Mouse (Mus musculus): Measurements from ENCODE around the gene Taf1b. TPM values are rescaled to one million over a fixed set of nuclear protein-coding genes. Genes with fewer than 3 reads are reported as not detected.

Gene Taf1b
- total and polyA plus RNA-seq, 3 experiments: 26.6 to 49.6 (median 34.5) TPM

- Histone ChIP-seq H3K9ac (ENCODE audit: insufficient read depth, low read depth) (no peak overlapping the region), H3K79me2 (replicated peaks; ENCODE audit: control insufficient read depth, extremely low read depth, insufficient read depth, poor library complexity, severe bottlenecking) (no peaks in the 10 kb centered on the region), H3K27me3 (replicated peaks) (no peaks in the 10 kb centered on the region), H3K27ac (ENCODE audit: insufficient read depth, low read depth) (no peak overlapping the region), H3K9me3 (replicated peaks; ENCODE audit: low read length) (no peaks in the 10 kb centered on the region), H3K36me3 (replicated peaks in 1 of 2; ENCODE audit: control insufficient read depth in 1 of 2, insufficient read depth in 1 of 2, low read length in 1 of 2) (peaks cover 9 to 24% of the 10 kb centered on the region in 2 experiments), H3K4me3 (replicated peaks in 1 of 3; ENCODE audit: low read depth in 2 of 3, low read length in 2 of 3, poor library complexity in 1 of 3) (no peak overlapping the region), H3K4me1 (ENCODE audit: control insufficient read depth in 1 of 2, insufficient read depth in 2 of 2) (peaks cover 0 to 4% of the 10 kb centered on the region in 2 experiments; a peak in 1 of 4 replicates), H3K4me2 (ENCODE audit: insufficient read depth, low read depth, poor library complexity, severe bottlenecking) (no peak overlapping the region)
- DNase-seq (ENCODE audit: extremely low read depth): no peak
- in situ Hi-C loops (cut with MboI; ENCODE audit: low pct_ligation_motif_present, low pct_unique_long_range_greater_than_20kb, low sequenced_read_pairs): loop anchor here (5.0 to 25.0 kb wide), 3 partner anchors 97 to 362 kb away; partner anchors contain the start of gene Kidins220
- dilution Hi-C loops (cut with MboI; ENCODE audit: extremely low pct_ligation_motif_present, extremely low pct_unique_long_range_greater_than_20kb, low sequenced_read_pairs): no loop called here
- no peak for TF ChIP-seq IRF4 (IDR thresholded peaks at IDR 0.05; ENCODE audit: low read depth, low read length)
- no peak for TF ChIP-seq NRF1 (IDR thresholded peaks at IDR 0.05; ENCODE audit: low read depth, low read length)
- no peak for TF ChIP-seq CHD1 (IDR thresholded peaks at IDR 0.05; ENCODE audit: low read depth, low read length)
- no peak for TF ChIP-seq ZKSCAN1 (IDR thresholded peaks at IDR 0.05; ENCODE audit: borderline replicate concordance, low read depth, low read length)
- TF ChIP-seq JUND (conservative IDR thresholded peaks at IDR 0.05; ENCODE audit: low read depth, low read length): no peak
- no peak for TF ChIP-seq KAT2A (IDR thresholded peaks at IDR 0.05; ENCODE audit: insufficient replicate concordance, low read length)
- TF ChIP-seq ELF1 (IDR thresholded peaks at IDR 0.05; ENCODE audit: low read depth, low read length): no peak
- no peak for TF ChIP-seq TCF12 (IDR thresholded peaks at IDR 0.05; ENCODE audit: low read depth, low read length)
- no peak for TF ChIP-seq MAX (IDR thresholded peaks at IDR 0.05; ENCODE audit: low read length)
- TF ChIP-seq MAFK (IDR thresholded peaks at IDR 0.05; ENCODE audit: insufficient replicate concordance, low read length): no peak
- TF ChIP-seq NELFE (IDR thresholded peaks at IDR 0.05; ENCODE audit: low read depth, low read length): no peak
Measured at GRCm38 (mm10) chr12:24600074-24600473, 101.9 kb downstream of the Taf1b start.

DNA sequence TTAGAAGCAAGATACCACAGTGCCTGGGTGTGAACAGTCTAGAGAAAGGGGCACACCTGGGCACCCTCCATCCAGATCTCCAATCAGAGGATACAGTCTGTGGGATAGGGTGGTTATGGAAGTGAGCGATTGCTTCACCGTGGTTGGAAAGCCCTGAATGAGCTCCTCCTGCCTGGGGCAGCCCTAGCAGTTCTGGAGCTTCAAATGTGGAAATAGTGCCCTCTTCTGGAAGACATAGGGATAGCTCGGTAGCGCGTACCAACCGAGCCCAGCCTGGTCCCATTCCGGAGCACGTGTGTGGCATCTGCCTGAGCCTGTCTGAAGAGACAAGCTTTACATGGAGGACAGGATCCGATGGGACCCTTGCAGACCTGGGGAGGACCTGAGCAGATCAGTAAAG is 102.6 kb downstream of the Taf1b start:
- H3K4me3 ChIP-seq (replicated peaks in 1 of 3; ENCODE audit: low read depth in 2 of 3, low read length in 2 of 3, poor library complexity in 1 of 3): no peak overlapping the region
- peaks cover 12 to 28% of the 10 kb centered on the region in 2 experiments for H3K36me3 ChIP-seq (replicated peaks in 1 of 2; ENCODE audit: control insufficient read depth in 1 of 2, insufficient read depth in 1 of 2, low read length in 1 of 2)
- H3K9me3 ChIP-seq (replicated peaks; ENCODE audit: low read length): no peaks in the 10 kb centered on the region
- H3K27ac ChIP-seq (ENCODE audit: insufficient read depth, low read depth): no peak overlapping the region
- no peak overlapping the region for H3K4me2 ChIP-seq (ENCODE audit: insufficient read depth, low read depth, poor library complexity, severe bottlenecking)
- H3K27me3 ChIP-seq (replicated peaks): no peaks in the 10 kb centered on the region
- dilution Hi-C loops (cut with MboI; ENCODE audit: extremely low pct_ligation_motif_present, extremely low pct_unique_long_range_greater_than_20kb, low sequenced_read_pairs): no loop called here
- H3K79me2 ChIP-seq (replicated peaks; ENCODE audit: control insufficient read depth, extremely low read depth, insufficient read depth, poor library complexity, severe bottlenecking): no peaks in the 10 kb centered on the region
- H3K9ac ChIP-seq (ENCODE audit: insufficient read depth, low read depth): no peak overlapping the region
- peaks cover 0 to 4% of the 10 kb centered on the region in 2 experiments; a peak in 1 of 4 replicates for H3K4me1 ChIP-seq (ENCODE audit: control insufficient read depth in 1 of 2, insufficient read depth in 2 of 2)
- DNase-seq (ENCODE audit: extremely low read depth): peak; percentile 73
- in situ Hi-C loops (cut with MboI; ENCODE audit: low pct_ligation_motif_present, low pct_unique_long_range_greater_than_20kb, low sequenced_read_pairs): loop anchor here (5.0 to 25.0 kb wide), 3 partner anchors 96 to 361 kb away; partner anchors contain the start of gene Kidins220
- peak; percentile 36 to 82; a peak in 2 of 4 replicates for TF ChIP-seq CTCF (conservative IDR thresholded peaks at IDR 0.05 in 1 of 2, IDR thresholded peaks at IDR 0.05 in 1 of 2; ENCODE audit: low read depth in 2 of 2, low read length in 2 of 2)
- no peak for TF ChIP-seq SIN3A (IDR thresholded peaks at IDR 0.05; ENCODE audit: low read length)
- TF ChIP-seq ELF1 (IDR thresholded peaks at IDR 0.05; ENCODE audit: low read depth, low read length): no peak
- TF ChIP-seq USF2 (conservative IDR thresholded peaks at IDR 0.05; ENCODE audit: low read depth, low read length): no peak
- no peak for TF ChIP-seq POLR2AphosphoS2 (IDR thresholded peaks at IDR 0.05; ENCODE audit: low read depth, low read length)
- no peak for TF ChIP-seq GABPA (IDR thresholded peaks at IDR 0.05; ENCODE audit: insufficient replicate concordance, low read depth, low read length)
- TF ChIP-seq CHD1 (IDR thresholded peaks at IDR 0.05; ENCODE audit: low read depth, low read length): no peak
- TF ChIP-seq MEF2A (IDR thresholded peaks at IDR 0.05; ENCODE audit: borderline replicate concordance, low read depth, low read length): no peak
- TF ChIP-seq RAD21 (IDR thresholded peaks at IDR 0.05; ENCODE audit: low read depth, low read length): peak; percentile 81
- no peak for TF ChIP-seq RCOR1 (conservative IDR thresholded peaks at IDR 0.05; ENCODE audit: low read depth, low read length)
- no peak for TF ChIP-seq ZMIZ1 (IDR thresholded peaks at IDR 0.05; ENCODE audit: low read depth, low read length)
- TF ChIP-seq SMC3 (IDR thresholded peaks at IDR 0.05; ENCODE audit: low read depth, low read length): peak; percentile 82
- TF ChIP-seq MAZ (IDR thresholded peaks at IDR 0.05; ENCODE audit: low read depth, low read length): 0 out of 2 replicates have a peak, but pooled peaks have one; percentile 18
- no peak for TF ChIP-seq JUN (IDR thresholded peaks at IDR 0.05; ENCODE audit: insufficient read depth, low read depth, low read length)
- TF ChIP-seq NELFE (IDR thresholded peaks at IDR 0.05; ENCODE audit: low read depth, low read length): no peak
- TF ChIP-seq ETS1 (conservative IDR thresholded peaks at IDR 0.05; ENCODE audit: low read depth, low read length): no peak
- peak; percentile 39; the same call in 1 of the 2 replicates for TF ChIP-seq MAX (IDR thresholded peaks at IDR 0.05; ENCODE audit: low read length)
- TF ChIP-seq CHD2 (IDR thresholded peaks at IDR 0.05; ENCODE audit: low read length): no peak
- no peak for TF ChIP-seq BHLHE40 (IDR thresholded peaks at IDR 0.05; ENCODE audit: low read depth, low read length)
- no peak for TF ChIP-seq UBTF (IDR thresholded peaks at IDR 0.05; ENCODE audit: low read depth, low read length)
- TF ChIP-seq MYC (IDR thresholded peaks at IDR 0.05; ENCODE audit: low read depth, low read length): peak; percentile 59; the same call in 1 of the 2 replicates
- peak; percentile 47; the same call in 1 of the 2 replicates for TF ChIP-seq ZNF384 (IDR thresholded peaks at IDR 0.05; ENCODE audit: low read depth, low read length)
- TF ChIP-seq KAT2A (IDR thresholded peaks at IDR 0.05; ENCODE audit: insufficient replicate concordance, low read length): no peak
- no peak for TF ChIP-seq E2F4 (IDR thresholded peaks at IDR 0.05; ENCODE audit: insufficient replicate concordance, low read depth, low read length)
- TF ChIP-seq NRF1 (IDR thresholded peaks at IDR 0.05; ENCODE audit: low read depth, low read length): no peak
- TF ChIP-seq USF1 (IDR thresholded peaks at IDR 0.05; ENCODE audit: low read depth, low read length): no peak

Data from CH12.LX (cell line).